Mouse (Mus musculus) embryonic facial prominence, embryonic 15.5 days (tissue): Measurements from ENCODE around the gene Memo1. TPM values are rescaled to one million over a fixed set of nuclear protein-coding genes. Genes with fewer than 3 reads are reported as not detected.
A peak's percentile ranks its signal among the peaks of the same experiment; 100 is the strongest.
"Not testable (repeated sequence)": the region's sequence is repeated elsewhere in the genome, so short reads cannot be mapped to it uniquely, and the experiment has no call there.

Experiments
- ATAC-seq: fragments of 200-750 bp; cut with Nextera tagmentation; 2 replicates; pipeline ENCODE4 v1.8.0; 2017; ENCODE audit warnings: low read depth, moderate TSS enrichment; ENCODE audit not compliant: insufficient number of reproducible peaks, low FRiP score, low TSS enrichment
- H3K27ac ChIP-seq: fragments of 300-500 bp; sonication (generic); replicated peaks from 2 replicates; pipeline ENCODE4 v1.5.1; 2015; ENCODE audit warnings: mild to moderate bottlenecking, inconsistent platforms
- H3K27me3 ChIP-seq: fragments of 300-500 bp; sonication (generic); 2 replicates; pipeline ENCODE4 v1.6.1; 2015; ENCODE audit warnings: inconsistent platforms
- H3K36me3 ChIP-seq: fragments of 300-500 bp; sonication (generic); 2 replicates; pipeline ENCODE4 v1.6.1; 2015; ENCODE audit warnings: mild to moderate bottlenecking, inconsistent platforms
- H3K4me1 ChIP-seq: fragments of 300-500 bp; sonication (generic); 2 replicates; pipeline ENCODE4 v1.6.1; 2015; ENCODE audit warnings: inconsistent platforms
- H3K4me2 ChIP-seq: fragments of 300-500 bp; sonication (generic); replicated peaks from 2 replicates; pipeline ENCODE4 v1.6.1; 2015; ENCODE audit warnings: mild to moderate bottlenecking, inconsistent platforms
- H3K4me3 ChIP-seq: fragments of 300-500 bp; sonication (generic); replicated peaks from 2 replicates; pipeline ENCODE4 v1.5.1; 2015; ENCODE audit warnings: mild to moderate bottlenecking, inconsistent platforms
- H3K9ac ChIP-seq: fragments of 300-500 bp; sonication (generic); 2 replicates; pipeline ENCODE4 v1.6.1; 2015; ENCODE audit warnings: inconsistent platforms
- H3K9me3 ChIP-seq: fragments of 300-500 bp; sonication (generic); replicated peaks from 2 replicates; pipeline ENCODE4 v1.6.1; 2016; ENCODE audit warnings: inconsistent platforms
- WGBS: fragments of 180-500 bp; shearing (Covaris S2); methylation state at CpG from one replicate; pipeline ENCODE4 v1.1.7; 2015; 5-methylcytosine and 5-hydroxymethylcytosine counted together
- polyA plus RNA-seq: library from polyadenylated mRNA; unstranded; fragments of >200 nt; fragmentation: Nextera tagmentation; extraction: Ambion mirVana; gene quantifications from 2 replicates; pipeline ENCODE4 v1.2.1, GENCODE M21; 2015

Memo1 gene
- polyA plus RNA-seq = 83.1 and 88.5 TPM in 2 replicates

GRCm38 (mm10) chr17:74295026-74295970 is at the start of gene Memo1:
TSS of gene Memo1 (minus strand) at chr17:74295521.
- Histone ChIP-seq H3K27me3 (no peaks in the 10 kb centered on the region), H3K27ac (peak within 1 kb of the TSS; percentile 100), H3K9me3 (no peaks in the 10 kb centered on the region), H3K4me3 (peak within 1 kb of the TSS; percentile 95), H3K4me1 (peaks cover 14% of the 10 kb centered on the region), H3K36me3 (peaks cover 9% of the 10 kb centered on the region), H3K9ac (peak within 1 kb of the TSS; percentile 92), H3K4me2 (peak within 1 kb of the TSS; percentile 75)
- ATAC-seq = peak; percentile 90
- under 1% methylated on average over 46 of the region's 110 CpGs for WGBS

- Histone ChIP-seq H3K9ac (no peak overlapping the region), H3K4me2 (peak overlapping the region; percentile 63)
- ATAC-seq = no peak
Observed at GRCm38 (mm10) chr17:74341151-74341550, 45.8 kb upstream of the Memo1 start.

DNA sequence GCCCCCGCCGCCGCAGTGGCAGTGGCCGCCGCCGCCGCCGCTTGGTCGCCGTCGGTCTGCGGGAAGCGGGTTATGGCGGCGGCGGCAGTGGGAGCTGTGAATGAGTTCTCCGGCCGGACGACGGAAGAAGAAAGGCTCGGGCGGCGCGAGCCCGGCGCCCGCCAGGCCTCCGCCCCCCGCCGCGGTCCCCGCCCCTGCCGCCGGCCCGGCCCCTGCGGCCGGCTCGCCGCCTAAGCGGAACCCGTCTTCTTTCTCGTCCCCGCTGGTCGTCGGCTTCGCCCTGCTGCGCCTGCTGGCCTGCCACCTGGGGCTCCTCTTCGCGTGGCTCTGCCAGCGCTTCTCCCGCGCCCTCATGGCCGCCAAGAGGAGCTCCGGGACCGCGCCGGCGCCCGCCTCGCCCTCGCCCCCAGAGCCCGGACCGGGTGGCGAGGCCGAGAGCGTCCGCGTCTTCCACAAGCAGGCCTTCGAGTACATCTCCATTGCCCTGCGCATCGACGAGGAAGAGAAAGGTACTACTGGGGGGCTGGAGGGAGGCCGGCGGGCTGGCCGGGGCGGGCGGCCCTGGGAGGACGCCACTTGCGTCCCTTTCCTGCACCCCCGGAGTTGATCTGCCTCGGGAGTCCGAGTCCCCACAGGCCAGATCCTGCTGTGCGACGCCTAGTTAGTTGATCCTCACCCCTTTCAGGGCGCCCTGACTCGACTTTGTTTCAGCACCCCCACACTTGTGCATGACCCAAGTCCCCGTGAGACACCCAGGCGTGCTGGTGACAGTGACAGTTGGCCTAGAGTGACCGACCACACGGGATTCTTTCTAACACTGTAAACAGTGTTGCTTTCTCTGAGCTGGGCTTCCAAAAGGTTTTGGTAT is 43.9 kb upstream of the Memo1 start, which contains the start of gene Spast:
Gene Spast (plus strand): TSS at position 51 of the 868 bp plus-strand sequence.
- ATAC-seq = peak; percentile 84
- peaks cover 23% of the 10 kb centered on the region for H3K4me1 ChIP-seq
- H3K9me3 ChIP-seq = no peaks in the 10 kb centered on the region
- peak within 1 kb of the TSS; percentile 87 for H3K9ac ChIP-seq
- no peaks in the 10 kb centered on the region for H3K27me3 ChIP-seq
- H3K4me2 ChIP-seq = peak within 1 kb of the TSS; percentile 63
- peak within 1 kb of the TSS; percentile 92 for H3K4me3 ChIP-seq
- H3K27ac ChIP-seq = peak within 1 kb of the TSS; percentile 95
- WGBS = under 1% methylated on average over 59 of the region's 90 CpGs
- H3K36me3 ChIP-seq = peaks cover 3% of the 10 kb centered on the region; the same call in 1 of the 2 replicates

More at GRCm38 (mm10) chr17:74341151-74341550, 45.8 kb upstream of the Memo1 start:
- H3K27ac ChIP-seq = no peak overlapping the region
- peak overlapping the region; percentile 92; the same call in 1 of the 2 replicates for H3K4me3 ChIP-seq
- H3K27me3 ChIP-seq = no peaks in the 10 kb centered on the region
- peaks cover 3% of the 10 kb centered on the region; the same call in 1 of the 2 replicates for H3K36me3 ChIP-seq
- H3K4me1 ChIP-seq = peaks cover 23% of the 10 kb centered on the region
- 53% methylated on average over 5 of the region's 5 CpGs for WGBS
- H3K9me3 ChIP-seq = no peaks in the 10 kb centered on the region

GRCm38 (mm10) chr17:74338225-74338931 is 43.1 kb upstream of the Memo1 start:
- peaks cover 23% of the 10 kb centered on the region for H3K4me1 ChIP-seq
- H3K27ac ChIP-seq = peak overlapping the region; percentile 95
- no peaks in the 10 kb centered on the region for H3K9me3 ChIP-seq
- WGBS = 1% methylated on average over 37 of the region's 50 CpGs
- peak; percentile 93 for ATAC-seq
- peak overlapping the region; percentile 87 for H3K9ac ChIP-seq
- peak overlapping the region; percentile 92 for H3K4me3 ChIP-seq
- H3K27me3 ChIP-seq = no peaks in the 10 kb centered on the region
- H3K36me3 ChIP-seq = 0 out of 2 replicates have a peak, but pooled peaks cover 3% of the 10 kb centered on the region
- H3K4me2 ChIP-seq = peak overlapping the region; percentile 63

- 68% methylated on average over 9 of the region's 9 CpGs for WGBS
- no peak overlapping the region for H3K4me2 ChIP-seq
- no peaks in the 10 kb centered on the region for H3K4me1 ChIP-seq
- H3K27ac ChIP-seq = no peak overlapping the region
- H3K4me3 ChIP-seq = no peak overlapping the region
- ATAC-seq = no peak
- H3K36me3 ChIP-seq = no peaks in the 10 kb centered on the region
- H3K9ac ChIP-seq = no peak overlapping the region
- H3K9me3 ChIP-seq = no peaks in the 10 kb centered on the region
- H3K27me3 ChIP-seq = no peaks in the 10 kb centered on the region
Observed at GRCm38 (mm10) chr17:74331049-74331676, 35.8 kb upstream of the Memo1 start.

GRCm38 (mm10) chr17:74328146-74328545 is 32.8 kb upstream of the Memo1 start:
- H3K9ac ChIP-seq, ATAC-seq, H3K36me3 ChIP-seq, H3K27me3 ChIP-seq, H3K4me3 ChIP-seq, H3K27ac ChIP-seq, H3K4me1 ChIP-seq, H3K9me3 ChIP-seq, H3K4me2 ChIP-seq: not testable (repeated sequence)
- WGBS = 45% methylated on average over 2 of the region's 2 CpGs

DNA sequence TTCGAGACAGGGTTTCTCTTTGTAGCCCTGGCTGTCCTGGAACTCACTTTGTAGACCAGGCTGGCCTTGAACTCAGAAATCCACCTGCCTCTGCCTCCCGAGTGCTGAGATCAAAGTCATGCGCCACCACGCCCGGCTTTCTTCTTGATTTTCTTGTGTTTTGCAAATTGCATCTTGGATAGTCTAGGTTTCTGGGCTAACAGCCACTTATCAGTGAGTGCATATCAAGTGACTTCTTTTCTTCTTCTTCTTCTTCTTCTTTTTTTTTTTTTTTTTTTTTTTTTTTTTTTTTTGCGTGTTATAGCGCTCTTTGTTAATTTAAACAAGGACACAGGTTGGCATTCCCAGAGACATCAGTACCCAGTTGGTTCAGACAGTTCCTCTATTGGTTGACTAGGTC is 31.9 kb upstream of the Memo1 start:
- 84% methylated on average over 7 of the region's 7 CpGs for WGBS
- not testable (repeated sequence) for H3K27ac ChIP-seq, H3K4me3 ChIP-seq, H3K36me3 ChIP-seq, H3K4me1 ChIP-seq, H3K27me3 ChIP-seq, H3K9me3 ChIP-seq, H3K4me2 ChIP-seq, H3K9ac ChIP-seq, ATAC-seq

GRCm38 (mm10) chr17:74323844-74324243 is 28.5 kb upstream of the Memo1 start, which contains the start of gene Dpy30:
TSS of gene Dpy30 (minus strand) at chr17:74323944.
- no peak within 1 kb of the TSS for H3K9ac ChIP-seq
- ATAC-seq = no peak
- H3K4me1 ChIP-seq = no peaks in the 10 kb centered on the region
- no peak within 1 kb of the TSS for H3K27ac ChIP-seq
- H3K9me3 ChIP-seq = no peaks in the 10 kb centered on the region
- H3K27me3 ChIP-seq = no peaks in the 10 kb centered on the region
- H3K36me3 ChIP-seq = no peaks in the 10 kb centered on the region
- WGBS = 72% methylated on average over 2 of the region's 2 CpGs
- no peak within 1 kb of the TSS for H3K4me3 ChIP-seq
- no peak within 1 kb of the TSS for H3K4me2 ChIP-seq

GRCm38 (mm10) chr17:74322400-74323054 is 27.2 kb upstream of the Memo1 start:
- Histone ChIP-seq H3K9me3 (no peaks in the 10 kb centered on the region), H3K9ac (no peak overlapping the region), H3K4me1 (no peaks in the 10 kb centered on the region), H3K4me3 (no peak overlapping the region), H3K4me2 (no peak overlapping the region), H3K27ac (no peak overlapping the region), H3K36me3 (no peaks in the 10 kb centered on the region), H3K27me3 (no peaks in the 10 kb centered on the region)
- no peak for ATAC-seq
- WGBS = 44% methylated on average over 5 of the region's 5 CpGs

- Histone ChIP-seq H3K9ac (no peak overlapping the region), H3K27ac (no peak overlapping the region), H3K4me2 (no peak overlapping the region), H3K9me3 (no peaks in the 10 kb centered on the region), H3K4me3 (no peak overlapping the region), H3K36me3 (no peaks in the 10 kb centered on the region), H3K27me3 (no peaks in the 10 kb centered on the region), H3K4me1 (peaks cover 15% of the 10 kb centered on the region)
- no peak for ATAC-seq
- 93% methylated on average over 6 of the region's 6 CpGs for WGBS
Observed at GRCm38 (mm10) chr17:74318721-74319120, 23.4 kb upstream of the Memo1 start.
